Mouse (Mus musculus) central nervous system, embryonic 18 days (tissue): ENCODE measurements around the gene Usp47. TPM values are rescaled to one million over a fixed set of nuclear protein-coding genes. Genes with fewer than 3 reads are reported as not detected.

Experiments used
- polyA plus RNA-seq: library from polyadenylated mRNA; depleted of rRNA; stranded (reverse); fragments of >200 nt; gene quantifications from 2 replicates; pipeline ENCODE4 v1.2.3, GENCODE M21; 2012; rRNA removed

The Usp47 gene
- 57.0 and 61.6 TPM in 2 replicates for polyA plus RNA-seq

DNA sequence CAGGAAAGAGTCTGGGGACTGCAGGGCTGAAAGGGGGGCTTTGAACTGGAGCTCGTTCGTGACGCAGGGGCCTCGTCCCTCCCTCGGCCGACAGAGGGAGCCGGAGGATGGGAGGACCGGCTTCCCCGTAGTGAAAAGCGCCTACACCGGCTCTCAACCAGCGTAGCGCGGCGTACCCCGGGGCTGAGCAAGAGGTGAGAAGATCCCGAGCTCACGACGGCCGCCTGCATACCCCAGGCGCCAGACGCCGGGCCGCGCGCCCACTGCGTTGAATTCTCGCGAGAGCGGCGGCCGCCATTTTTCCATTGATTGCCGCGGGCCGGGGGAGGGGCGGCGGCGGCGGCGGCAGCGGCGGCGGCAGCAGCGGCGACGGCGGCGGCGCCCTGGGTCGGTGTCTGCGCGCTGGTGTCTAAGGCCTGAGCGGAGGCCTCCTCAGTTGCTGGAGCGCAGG lies at the start of gene Usp47:
TSS of gene Usp47 (plus strand) at position 355 of the 451 bp plus-strand sequence.

DNA sequence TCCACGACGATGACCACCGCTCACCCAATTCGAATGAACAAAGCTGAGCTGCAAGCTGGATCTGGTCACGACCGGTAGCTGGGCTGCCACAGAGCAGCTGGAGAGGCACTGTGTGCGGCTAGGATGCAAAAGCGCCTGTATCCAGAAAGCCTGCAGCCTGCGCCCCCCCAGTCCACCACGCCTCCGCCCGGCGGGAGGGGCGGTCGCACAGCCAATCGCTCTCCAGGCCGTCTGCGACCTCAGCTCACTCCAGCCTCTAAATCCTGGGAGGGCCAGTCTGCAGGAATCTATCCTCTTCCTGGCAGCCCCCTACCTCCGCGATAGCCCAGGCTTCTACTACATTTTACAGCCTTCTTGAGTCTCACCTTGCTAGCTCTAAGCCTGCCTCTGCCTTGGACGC lies 135.6 kb downstream of the Usp47 start, which contains the start of gene Dkk3:
TSS of gene Dkk3 (minus strand) at position 116 of the 400 bp plus-strand sequence.

Other genes starting within 250 kb of the Usp47 start
- 20.0 and 20.4 TPM in 2 replicates for gene Galnt18, start 243.5 kb upstream of the Usp47 start, polyA plus RNA-seq
- gene Dkk3, start 135.6 kb downstream of the Usp47 start, polyA plus RNA-seq, result 19.3 and 20.8 TPM in 2 replicates
- gene Mical2, start 202.4 kb downstream of the Usp47 start, polyA plus RNA-seq, result 32.1 and 38.1 TPM in 2 replicates